Mouse (Mus musculus) testis, postnatal 14 days (tissue): Measurements from ENCODE around the gene Caprin2.
"Not testable (repeated sequence)": the region's sequence is repeated elsewhere in the genome, so short reads cannot be mapped to it uniquely, and the experiment has no call there.

Experiments used
- DNase-seq: peaks from one replicate; pipeline ENCODE4 v3.0.0; 2021; ENCODE audit warnings: low spot score

Caprin2 gene

DNA sequence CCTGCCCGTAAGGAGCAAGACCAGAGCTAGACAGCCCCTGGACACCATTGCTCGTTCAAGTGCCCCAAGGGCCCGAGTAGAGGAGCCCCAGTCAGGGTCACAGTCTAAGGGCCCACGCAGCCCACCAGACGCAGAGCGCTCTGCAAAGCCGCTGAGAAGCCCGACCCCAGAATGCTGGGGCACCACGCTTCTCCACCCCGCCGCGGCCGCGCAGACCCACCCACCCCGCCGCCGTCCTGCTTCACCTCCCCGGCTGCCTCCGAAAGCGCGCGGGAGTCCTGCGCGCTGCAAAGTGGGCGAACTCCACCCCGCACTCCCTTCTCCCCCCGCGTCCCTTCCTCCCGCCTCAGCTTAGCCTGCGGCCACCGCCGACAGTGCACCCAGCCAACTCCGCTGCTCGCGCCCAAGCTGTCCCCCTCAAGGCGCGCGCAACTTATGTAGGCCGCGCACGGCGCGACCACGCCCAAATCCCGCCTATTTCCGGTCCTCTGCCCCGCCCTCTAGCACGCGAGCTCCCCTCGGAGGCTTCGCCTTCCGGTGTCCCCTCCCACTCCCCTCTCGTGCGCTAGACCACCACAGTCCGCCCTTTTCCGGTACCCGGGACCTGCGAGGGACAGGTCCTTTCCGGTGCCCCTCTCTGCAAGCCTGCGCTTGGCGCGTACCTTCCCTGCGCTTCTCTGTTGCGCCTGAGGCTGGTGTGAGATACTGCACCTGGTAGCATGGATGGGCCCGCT, at the start of gene Caprin2:
Gene Caprin2, minus strand, starts transcription at position 465 of the 734 bp plus-strand sequence.
- peak; percentile 96 for DNase-seq

DNA sequence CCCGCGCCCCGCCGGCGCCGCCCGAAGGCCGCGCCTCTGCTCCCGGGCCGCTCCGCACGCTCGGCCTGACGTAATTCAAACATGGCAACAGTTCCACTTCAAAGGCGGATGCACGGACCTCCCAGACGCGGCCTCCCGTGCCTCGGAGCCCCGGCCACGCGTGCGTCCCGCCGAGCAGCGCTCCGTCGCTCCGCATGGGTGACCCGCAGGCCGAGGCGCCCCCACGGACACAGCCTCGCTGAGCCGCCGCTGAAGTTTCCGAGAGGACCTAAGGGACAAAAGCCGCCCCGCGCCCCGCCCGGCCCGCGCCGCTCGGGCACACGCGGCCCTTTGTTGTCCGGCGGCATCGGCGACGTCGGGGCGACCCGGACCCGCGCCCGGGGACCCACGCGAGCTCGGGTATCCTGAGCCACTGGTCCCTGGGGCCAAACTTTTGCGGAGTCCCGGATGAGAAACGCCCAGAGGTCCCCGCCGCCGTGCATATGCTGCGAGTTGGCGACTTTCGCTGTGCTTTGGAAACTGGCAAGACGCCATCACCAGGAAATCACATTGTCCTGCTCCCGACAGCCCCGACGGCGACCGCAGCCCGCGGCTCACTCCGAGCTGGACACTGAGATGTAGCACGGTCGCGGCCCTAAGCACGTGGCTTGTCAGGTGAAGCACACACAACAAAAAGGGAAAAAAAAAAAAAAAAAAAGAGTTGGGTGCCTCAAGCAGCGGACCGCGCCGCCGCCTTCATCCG, 48.9 kb upstream of the Caprin2 start:
- DNase-seq, result peak; percentile 84

DNA sequence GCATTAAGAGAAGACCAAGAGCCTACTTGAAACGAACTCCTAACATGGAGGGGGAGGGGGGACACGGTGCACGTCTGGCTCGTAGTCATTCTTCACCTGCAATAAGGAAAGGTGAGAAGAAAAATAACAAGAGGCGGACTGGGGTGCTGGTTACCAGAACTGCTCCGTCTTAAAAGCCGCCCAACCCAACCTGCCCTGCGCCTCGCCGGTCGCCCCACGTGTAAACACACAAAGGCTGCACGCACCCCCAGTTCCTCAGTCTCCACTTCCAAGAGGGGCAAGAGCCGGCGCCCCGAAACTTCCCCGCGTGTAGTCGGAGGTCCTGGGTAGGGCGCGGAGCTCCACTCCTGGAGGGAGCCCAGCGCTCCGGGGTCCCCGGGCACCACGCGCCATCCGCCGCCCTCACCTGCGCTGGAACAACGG, 48.3 kb upstream of the Caprin2 start:
- DNase-seq, result no peak

DNA sequence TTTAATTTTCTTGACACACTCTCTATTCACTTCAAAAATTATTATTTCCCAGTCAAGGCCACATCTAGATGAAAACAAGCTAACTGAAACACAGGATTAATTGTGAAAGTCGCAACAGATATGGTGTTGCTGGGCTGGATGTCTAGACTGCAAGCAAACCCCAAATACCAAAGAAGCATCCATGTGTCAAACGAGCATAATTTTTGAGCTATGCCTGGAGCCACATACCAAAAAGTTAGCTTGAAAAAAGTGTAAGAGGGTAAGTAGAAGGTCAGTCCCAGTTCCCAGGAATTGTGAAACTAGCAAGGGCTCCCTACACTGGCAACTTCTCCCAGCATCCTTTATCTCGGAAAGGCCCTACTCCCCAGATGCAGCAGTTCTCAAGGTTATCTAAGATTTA, 47.7 kb upstream of the Caprin2 start:
- DNase-seq, result no peak

DNA sequence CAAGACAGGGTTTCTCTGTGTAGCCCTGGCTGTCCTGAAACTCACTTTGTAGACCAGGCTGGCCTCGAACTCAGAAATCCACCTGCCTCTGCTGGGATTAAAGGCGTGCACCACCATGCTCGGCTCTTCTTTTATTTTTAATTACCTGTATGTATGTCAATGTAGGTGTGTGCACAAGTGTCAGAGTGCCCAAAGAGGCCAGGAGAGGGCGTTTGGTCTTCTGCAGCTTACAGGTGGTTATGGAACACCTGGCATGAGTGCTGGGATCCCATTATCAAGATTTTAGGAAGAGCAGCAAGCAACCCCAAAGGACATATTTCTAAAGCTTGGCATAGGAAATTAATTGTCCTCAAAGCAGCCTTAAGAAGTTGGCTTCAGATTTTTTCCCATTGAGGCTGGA, 46.4 kb upstream of the Caprin2 start:
- no peak for DNase-seq

DNA sequence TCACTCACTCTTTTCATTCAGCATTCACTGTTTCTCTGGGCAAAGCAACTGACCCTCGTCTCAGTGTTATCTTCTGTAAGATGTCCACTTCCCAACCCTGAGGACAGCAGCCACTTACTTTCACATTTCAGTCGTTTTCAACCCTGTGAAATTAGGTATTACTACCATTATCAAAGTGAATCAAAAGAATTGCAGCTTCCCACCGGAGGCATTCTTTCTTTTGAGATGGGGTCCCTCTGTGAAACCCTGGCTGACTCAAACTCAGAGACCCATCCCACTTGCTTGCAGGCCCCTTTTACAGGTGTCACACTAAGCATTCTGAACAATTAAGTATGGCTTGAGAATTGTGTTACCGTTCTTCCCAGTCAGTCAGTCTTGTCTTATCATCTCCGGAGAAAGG, 45.8 kb upstream of the Caprin2 start:
- DNase-seq, result no peak

DNA sequence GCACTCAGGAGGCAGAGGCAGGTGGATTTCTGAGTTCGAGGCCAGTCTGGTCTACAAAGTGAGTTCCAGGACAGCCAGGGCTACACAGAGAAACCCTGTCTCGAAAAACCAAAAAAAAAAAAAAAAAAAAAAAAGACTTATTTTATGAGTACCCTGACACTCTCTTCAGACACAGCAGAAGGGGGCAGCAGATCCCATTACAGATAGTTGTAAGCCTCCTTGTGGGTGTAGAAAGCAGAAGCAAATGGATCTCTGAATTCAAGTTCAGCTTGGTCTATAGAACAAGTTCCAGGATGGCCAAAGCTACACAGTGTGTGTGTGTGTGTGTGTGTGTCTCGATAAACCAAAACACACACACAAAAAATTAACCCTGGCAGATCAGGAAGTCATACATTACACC, 44.3 kb upstream of the Caprin2 start:
- not testable (repeated sequence) for DNase-seq

DNA sequence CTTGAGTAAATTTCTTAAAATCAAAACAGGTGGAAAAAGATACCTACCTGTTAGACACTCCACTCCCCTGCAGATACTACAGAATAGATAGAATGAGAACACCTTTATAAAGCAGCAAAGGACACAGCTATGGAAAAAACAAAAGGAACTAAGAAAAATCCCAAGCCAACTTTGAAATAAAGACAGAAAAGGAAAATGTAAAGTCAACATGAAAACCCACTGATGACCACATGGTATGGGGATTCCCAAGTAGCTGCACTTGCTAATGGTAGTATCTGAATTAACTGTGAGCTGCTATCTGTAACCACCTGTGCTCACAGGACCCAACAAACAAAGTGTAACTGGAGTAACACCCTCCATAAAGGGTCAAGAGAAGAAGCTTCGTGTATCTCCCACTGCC, 41.7 kb upstream of the Caprin2 start:
- no peak for DNase-seq

DNA sequence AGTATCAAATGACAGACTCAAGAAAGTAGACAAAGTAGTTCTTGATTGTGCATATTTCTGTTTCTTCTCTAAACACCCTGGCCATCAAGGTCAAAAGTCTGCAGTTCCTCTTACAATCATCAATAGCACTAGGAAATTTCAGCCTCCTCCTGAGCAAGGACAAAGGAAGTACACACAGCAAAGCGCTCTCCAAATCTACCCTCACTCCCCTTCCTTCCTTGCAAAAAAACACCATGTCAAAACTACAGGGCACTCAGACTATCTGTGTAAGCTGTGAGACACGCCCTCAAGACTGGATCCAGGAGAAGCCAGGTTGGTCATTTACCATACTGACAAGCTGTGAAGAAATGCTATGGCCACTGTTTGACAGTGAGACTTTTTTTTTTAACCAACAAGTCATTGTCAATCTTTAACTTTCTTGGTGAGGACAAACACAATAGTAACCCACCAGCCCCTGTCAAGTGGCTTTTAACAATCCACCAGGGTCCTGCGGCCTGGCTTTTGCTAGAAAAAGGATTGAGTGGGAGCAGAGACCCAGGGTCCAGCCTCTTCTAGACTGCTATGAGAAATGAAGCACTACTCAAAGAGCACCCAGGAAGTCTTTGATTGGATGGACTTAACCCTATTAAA, 39.0 kb upstream of the Caprin2 start:
- peak; percentile 39 for DNase-seq

DNA sequence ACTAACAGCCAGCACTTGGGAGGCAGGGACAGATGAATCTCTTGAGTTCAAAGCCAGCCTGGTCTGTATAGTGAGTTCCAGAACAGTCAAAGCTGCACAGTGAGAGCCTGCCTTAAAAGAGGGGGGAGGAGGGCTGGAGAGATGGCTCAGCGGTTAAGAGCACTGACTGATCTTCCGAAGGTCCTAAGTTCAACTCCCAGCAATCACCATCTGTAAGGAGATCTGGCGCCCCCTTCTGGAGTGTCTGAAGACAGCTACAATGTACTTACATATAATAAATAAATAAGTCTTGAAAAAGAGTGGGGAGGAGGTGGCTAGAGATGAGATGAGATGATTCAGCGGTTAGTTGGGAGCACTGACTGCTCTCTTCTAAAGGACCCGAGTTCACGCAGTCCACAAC, 35.2 kb upstream of the Caprin2 start:
- DNase-seq, result no peak

DNA sequence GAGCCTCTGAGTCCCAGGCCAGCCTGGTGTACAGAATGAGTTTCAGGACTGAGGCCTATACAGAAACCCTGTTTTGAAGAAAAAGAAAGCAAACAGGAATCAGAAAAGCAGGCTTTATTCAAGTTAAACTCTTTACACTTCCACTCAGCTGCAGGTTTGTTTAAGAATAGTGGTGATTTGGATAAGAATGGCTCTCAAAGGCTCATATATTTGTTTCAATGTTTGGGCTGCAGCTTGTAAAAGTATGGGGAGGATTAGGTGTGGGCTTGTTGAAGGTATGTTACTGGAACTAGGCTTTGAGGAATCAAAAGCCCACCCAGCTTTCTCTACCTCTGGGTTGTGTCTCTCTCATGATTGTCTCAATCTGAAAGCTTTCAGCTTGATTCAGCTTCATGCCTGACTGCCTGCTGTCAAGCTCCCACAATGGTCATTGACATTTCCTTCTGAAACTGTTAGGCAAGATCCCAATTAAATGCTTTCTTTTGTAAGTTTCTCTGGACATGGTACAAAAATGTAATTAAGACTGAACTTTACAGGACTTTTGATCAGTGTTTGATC, 22.9 kb upstream of the Caprin2 start:
- DNase-seq, result no peak

DNA sequence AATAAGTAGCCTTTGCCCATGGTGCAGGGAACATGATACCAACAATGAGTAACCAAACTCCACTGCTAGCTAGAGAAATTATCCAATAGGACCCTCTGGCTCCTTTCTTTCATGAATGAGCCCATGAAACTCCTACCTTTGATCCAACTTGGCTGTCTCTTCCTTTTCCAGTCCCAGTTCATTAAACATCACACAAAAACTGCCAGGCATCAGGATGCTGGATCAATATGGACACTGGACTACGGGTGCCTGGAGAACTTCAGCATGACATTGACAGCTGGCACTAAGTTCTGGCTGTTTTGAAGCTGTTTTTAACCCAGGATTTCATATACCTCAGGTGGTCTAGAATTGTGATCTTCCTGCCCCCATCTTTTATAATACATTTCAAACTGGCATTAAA, 21.6 kb upstream of the Caprin2 start:
- no peak for DNase-seq

DNA sequence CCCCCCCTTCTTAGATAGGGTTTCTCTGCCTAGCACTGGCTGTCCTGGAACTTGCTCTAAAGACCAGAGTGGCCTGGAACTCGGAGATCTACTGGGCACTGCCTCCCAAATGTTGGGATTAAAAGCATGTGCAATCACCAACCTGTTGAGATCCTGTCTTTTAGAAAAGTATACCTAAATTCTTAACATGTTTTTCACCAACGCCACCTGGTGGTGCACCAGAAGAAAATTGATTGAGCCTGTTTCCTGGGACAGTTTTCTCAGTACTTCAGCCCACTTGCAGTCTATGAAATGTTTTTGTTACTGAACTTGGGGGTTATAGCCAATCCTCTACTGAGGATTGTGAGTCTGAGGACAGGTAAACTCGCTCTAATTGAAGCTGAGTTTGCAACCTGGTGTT, 20.8 kb upstream of the Caprin2 start:
- no peak for DNase-seq

DNA sequence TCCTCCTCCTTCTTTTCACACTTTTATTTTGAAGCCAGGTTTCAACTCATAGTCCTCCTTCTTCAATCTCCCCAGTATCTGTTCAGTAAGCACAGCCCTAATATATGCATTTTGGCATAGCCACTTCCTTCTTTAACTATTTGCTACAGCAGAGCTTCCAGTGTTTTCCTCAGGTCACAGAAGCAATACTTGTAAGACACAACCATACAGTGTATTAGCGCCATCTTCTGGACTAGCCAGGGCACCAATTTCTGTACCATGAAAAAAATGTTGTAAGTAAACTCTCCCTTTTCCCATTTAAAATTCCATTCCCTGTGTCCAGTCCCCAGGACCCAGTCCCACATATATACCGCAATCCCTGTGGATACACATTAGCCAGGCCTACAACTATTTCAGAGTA, 17.9 kb upstream of the Caprin2 start:
- no peak for DNase-seq

DNA sequence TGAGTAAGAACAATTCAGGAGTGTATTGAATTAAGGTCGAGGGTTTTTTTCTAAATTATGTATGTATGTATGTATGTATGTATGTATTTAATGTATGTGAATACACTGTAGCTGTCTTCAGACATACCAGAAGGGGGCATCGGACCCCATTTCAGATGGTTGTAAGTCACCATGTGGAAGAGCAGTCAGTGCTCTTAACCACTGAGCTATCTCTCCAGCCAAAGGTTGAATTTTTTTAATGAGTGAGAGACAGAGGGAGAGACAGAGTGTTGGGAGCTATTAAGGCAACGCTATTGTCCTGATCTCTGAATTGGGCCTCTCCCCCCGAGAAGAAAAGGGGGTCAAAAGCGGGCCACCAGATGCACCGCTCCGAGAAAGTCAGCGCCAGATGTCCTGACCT, 15.9 kb upstream of the Caprin2 start:
- not testable (repeated sequence) for DNase-seq

DNA sequence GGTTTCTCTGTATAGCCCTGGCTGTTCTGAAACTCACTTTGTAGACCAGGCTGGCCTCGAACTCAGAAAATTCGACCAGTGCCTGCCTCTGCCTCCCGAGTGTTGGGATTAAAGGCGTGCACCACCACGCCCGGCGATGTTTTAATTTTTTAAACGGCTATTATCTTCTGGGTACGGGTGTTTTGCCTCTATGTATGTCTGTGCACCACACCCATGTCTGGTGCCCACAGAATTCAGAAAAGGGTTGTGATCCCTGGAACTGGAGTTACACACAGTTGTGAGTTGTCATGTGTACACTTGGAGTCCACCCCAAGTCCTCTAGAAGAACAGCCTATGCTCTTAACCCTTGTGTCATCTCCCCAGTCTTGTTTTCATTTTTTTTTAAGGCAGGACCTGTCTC, 10.9 kb upstream of the Caprin2 start:
- DNase-seq, result no peak

DNA sequence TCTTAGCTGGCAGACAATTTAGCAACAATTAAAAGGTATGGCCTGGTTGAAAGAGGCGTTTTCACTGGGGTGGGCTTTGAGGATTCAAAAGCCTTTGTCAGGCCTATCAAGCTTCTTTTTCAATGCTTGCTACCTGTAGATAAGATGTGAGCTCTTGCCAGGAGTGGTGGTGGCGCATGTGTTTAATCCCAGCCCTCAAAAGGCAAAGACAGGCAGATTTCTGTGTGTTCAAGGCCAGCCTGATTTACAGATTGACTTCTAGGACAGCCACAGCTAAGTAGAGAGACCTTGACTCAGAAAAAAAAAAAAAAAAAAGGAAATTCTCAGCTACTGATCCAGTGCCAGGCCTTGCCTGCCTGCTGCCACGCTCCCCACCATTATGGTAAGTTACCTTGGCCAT, 6.7 kb upstream of the Caprin2 start:
- no peak for DNase-seq

DNA sequence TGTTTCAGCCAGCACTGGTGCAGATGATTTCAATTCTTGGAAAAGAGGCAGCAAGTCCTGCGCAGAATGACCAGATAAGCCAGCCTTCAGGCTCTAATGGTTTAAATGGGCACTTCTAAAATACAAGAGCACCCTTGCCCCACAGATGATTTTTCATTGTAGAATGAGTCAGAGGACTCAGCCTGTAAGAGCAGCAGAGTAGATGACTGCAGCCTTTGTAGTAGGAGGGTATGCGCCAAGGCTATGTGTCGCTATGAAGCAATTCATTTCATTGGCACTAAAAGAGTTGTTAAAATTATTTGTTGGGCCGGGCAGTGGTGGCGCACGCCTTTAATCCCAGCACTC, 442 bp upstream of the Caprin2 start:
- DNase-seq, result no peak

DNA sequence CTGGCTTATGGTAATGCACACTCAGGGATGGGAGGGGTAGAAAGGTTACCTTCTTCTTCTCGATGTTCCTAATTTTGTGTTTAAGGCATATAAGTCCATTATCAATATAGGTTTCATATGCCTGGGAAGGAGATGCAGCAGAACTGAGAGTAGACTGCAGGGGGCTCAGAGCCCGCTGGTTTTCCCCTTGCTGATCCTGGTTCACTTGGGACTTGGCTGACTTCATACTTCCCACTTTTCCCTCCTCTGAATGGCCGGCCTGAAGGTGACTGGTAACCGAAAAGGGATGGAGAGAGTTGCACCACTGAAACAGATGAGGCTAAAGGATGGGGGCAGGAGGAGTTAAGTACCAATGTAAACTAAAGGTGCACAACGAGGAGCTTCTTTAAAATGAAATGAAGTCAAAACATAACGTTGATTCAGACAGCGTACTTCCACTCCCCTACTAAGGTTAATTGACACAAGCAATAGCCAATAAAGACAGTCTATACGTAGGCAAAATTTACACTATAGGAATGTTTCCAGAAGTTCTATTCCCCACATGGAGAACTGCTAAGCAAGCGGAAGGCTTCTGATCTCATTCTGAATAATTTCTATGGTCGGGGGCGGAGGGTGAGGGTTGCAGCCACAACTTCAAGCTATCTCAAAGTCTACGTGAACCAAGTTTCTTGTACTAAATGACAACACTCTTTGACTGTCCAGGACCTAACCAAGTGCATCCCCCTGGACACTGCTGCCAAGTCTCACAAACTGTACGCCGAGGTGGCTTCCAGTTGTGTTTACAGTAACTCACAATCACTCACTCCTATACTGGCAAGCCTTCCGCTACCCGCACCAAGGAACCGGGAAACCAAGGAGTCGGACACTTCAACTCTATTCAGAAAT, 907 bp downstream of the Caprin2 start:
- DNase-seq, result no peak

DNA sequence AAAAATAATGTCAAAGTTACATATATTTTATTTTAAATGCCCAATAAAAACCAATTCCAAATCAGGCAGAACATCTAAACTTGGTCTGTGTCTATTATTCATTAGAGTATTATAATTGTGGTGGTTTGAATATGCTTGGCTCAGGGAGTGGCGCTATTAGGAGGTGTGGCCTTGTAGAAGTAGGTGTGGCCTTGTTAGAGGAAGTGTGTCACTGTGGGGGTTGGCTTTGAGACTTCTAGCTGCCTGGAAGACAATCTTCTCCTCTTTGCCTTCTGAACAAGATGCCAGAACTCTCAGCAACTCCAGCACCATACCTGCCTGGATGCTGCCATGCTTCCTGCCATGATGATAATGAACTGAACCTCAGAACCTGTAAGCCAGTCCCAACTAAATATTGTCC, 22.1 kb downstream of the Caprin2 start:
- DNase-seq, result no peak

DNA sequence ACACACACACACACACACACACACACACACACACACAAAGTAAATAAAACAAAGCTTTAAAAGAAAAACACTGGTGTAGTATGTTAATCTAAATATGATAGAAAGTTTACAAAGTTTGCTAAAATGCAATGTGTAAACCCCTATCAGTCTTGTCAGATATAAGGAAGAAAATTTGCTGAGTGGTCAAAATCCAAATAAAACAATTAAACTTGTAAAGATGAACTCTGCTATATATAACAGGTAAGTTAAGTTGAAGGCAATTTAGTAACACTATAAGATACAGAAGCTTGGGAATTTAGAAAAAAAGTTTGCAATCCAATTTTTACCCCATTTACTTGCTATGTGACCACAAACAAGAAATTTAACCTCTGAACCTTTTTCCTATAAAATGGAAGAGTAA, 50.4 kb downstream of the Caprin2 start:
- DNase-seq, result no peak

DNA sequence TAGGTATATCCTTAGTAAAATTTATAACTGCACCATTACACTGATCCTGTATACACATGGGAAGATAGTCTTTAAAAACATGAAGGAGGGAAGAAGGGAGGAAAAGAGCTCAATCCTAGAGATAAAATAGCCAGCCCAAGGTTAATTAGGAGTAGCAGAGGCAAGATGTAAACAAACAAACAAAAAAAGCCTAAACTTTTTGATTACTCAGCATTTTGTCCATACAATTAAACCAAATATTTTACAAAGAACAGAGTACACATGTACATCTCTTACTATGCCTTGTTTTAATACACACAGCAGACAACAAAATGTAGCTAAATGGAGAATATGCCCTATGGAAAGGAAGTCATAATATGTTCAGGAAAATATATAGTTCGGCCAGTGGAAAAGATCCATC, 54.3 kb downstream of the Caprin2 start:
- DNase-seq, result no peak
